Mouse (Mus musculus) stomach, embryonic 16.5 days (tissue): ENCODE measurements around the gene 4930519G04Rik. TPM values are rescaled to one million over a fixed set of nuclear protein-coding genes. Genes with fewer than 3 reads are reported as not detected.

Source experiments
- ATAC-seq: fragments of 200-750 bp; cut with Nextera tagmentation; 2 replicates; pipeline ENCODE4 v1.8.0; 2017; ENCODE audit warnings: moderate number of reproducible peaks, moderate TSS enrichment; ENCODE audit not compliant: insufficient read depth, low FRiP score
- H3K27ac ChIP-seq: fragments of 300-500 bp; sonication (generic); 2 replicates; pipeline ENCODE4 v1.5.1; 2014; ENCODE audit warnings: low read length
- H3K27me3 ChIP-seq: fragments of 300-500 bp; sonication (generic); 2 replicates; pipeline ENCODE4 v1.6.1; 2014; ENCODE audit warnings: low read length, control low read depth, mixed read lengths; ENCODE audit not compliant: control insufficient read depth, insufficient read depth
- H3K36me3 ChIP-seq: fragments of 300-500 bp; sonication (generic); 2 replicates; pipeline ENCODE4 v1.6.1; 2014; ENCODE audit warnings: low read length; ENCODE audit not compliant: control insufficient read depth, insufficient read depth
- H3K4me1 ChIP-seq: fragments of 300-500 bp; sonication (generic); 2 replicates; pipeline ENCODE4 v1.6.1; 2014; ENCODE audit warnings: low read length, control low read depth, mixed read lengths; ENCODE audit not compliant: control insufficient read depth, insufficient read depth
- H3K4me2 ChIP-seq: fragments of 300-500 bp; sonication (generic); 2 replicates; pipeline ENCODE4 v1.6.1; 2014; ENCODE audit warnings: low read depth, low read length, mixed read lengths
- H3K4me3 ChIP-seq: fragments of 300-500 bp; sonication (generic); replicated peaks from 2 replicates; pipeline ENCODE4 v1.5.1; 2014; ENCODE audit warnings: mild to moderate bottlenecking, low read length
- H3K9ac ChIP-seq: fragments of 300-500 bp; sonication (generic); 2 replicates; pipeline ENCODE4 v1.6.1; 2014; ENCODE audit warnings: low read length
- H3K9me3 ChIP-seq: fragments of 300-500 bp; sonication (generic); replicated peaks from 2 replicates; pipeline ENCODE4 v1.6.1; 2016; ENCODE audit warnings: low read length, control low read depth; ENCODE audit not compliant: control insufficient read depth
- WGBS: fragments of 180-500 bp; shearing (Covaris S2); extraction: QIAGEN DNeasy Blood & Tissue Kit; methylation state at CpG from one replicate; pipeline ENCODE4 v1.1.7; 2014; 5-methylcytosine and 5-hydroxymethylcytosine counted together
- polyA plus RNA-seq: library from polyadenylated mRNA; unstranded; fragments of >200 nt; fragmentation: Nextera tagmentation; extraction: Ambion mirVana; gene quantifications from 2 replicates; pipeline ENCODE4 v1.2.1, GENCODE M21; 2015

Gene 4930519G04Rik
- polyA plus RNA-seq, 1 experiment from 2014 or later = not detected

DNA sequence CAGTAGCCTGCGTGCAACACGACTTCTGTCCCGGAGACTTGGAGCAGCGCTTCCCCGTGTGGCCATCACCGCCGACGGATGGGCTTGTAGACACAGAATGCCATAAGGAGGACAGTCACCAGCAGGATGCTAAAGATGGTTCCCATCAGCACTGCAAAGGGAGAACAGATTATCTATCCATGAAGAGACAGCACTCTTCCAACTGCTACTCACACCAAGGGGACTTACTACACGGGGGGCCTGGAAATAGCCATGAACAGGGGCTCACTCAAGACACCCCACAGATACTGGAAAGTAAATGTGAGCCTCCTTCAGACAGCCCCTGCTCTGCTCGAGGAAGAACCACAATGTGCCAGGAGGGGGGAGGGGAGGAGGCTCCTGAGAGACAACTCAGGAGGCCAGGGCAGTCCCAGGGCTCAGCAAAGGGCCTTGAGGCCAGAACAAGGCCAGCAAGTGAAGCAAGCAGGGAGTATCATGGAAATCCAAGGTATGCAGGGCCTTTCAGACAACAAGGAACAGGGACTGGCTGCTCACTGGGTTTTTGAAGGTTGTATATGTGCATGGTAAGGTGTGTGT, 44.2 kb upstream of the 4930519G04Rik start:
- no peaks in the 10 kb centered on the region for H3K4me1 ChIP-seq
- no peak overlapping the region for H3K9ac ChIP-seq
- H3K36me3 ChIP-seq = 0 out of 2 replicates have a peak, but pooled peaks cover 2% of the 10 kb centered on the region
- H3K4me2 ChIP-seq = no peak overlapping the region
- ATAC-seq = no peak
- WGBS = 76% methylated on average over 10 of the region's 10 CpGs
- H3K9me3 ChIP-seq = no peaks in the 10 kb centered on the region
- H3K27me3 ChIP-seq = no peaks in the 10 kb centered on the region
- H3K27ac ChIP-seq = no peak overlapping the region
- H3K4me3 ChIP-seq = no peak overlapping the region

DNA sequence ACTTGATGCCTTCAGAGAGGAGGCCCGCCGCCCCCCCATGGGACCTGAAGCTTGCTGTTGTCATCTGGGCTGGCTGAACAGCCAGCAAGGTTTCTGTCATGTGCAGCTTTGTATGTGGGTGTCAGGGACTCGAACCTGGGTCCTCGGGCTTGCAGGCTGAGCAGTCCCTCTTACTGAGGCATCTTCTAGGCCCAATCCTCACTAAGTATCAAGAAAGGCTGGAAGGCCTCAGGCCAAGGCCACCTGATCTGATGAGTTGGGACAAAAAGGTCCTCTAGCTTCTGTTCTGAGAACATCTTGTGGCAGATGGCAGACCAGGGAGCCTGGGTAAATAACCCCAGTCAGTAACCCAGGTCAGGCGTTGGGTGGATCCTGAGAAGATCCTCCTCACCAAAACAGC, 43.6 kb upstream of the 4930519G04Rik start:
- Histone ChIP-seq H3K27me3 (no peaks in the 10 kb centered on the region), H3K9ac (no peak overlapping the region), H3K36me3 (no peaks in the 10 kb centered on the region), H3K4me2 (no peak overlapping the region), H3K27ac (no peak overlapping the region), H3K4me1 (no peaks in the 10 kb centered on the region), H3K4me3 (no peak overlapping the region), H3K9me3 (no peaks in the 10 kb centered on the region)
- 86% methylated on average over 5 of the region's 5 CpGs for WGBS
- no peak for ATAC-seq

DNA sequence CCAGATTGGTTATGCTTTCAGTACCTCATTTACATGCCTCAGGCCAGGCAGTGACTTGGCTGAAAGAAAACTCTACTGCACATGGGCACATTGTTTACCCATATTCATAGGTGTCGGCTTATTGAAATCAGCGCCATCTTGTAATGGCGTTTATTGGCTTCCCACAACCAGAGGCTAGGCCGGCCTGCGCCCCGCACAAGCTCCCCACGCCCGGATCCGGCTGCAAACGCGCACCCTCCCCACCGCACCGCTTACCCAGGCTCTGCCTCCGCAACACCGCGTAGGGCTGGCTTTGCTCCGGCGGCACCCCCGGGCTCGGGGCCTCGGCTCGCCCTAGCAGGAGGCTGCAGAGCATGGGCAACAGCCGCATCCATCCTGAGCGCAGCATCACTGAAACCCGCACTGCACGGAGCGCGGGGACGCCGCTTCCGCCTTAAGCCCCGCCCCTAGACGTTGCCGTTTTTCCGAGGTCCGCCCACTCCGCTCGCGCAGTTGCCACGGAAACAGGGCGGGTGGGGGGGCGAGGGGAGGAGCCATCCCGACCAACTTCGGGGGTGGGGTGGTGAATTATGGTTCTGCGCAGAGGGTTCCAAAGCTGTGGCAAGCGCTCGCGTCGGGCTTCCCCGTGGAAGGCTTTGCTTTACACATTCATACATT, 39.8 kb upstream of the 4930519G04Rik start:
- Histone ChIP-seq H3K4me2 (peak overlapping the region; percentile 65), H3K4me3 (peak overlapping the region; percentile 93), H3K9me3 (no peaks in the 10 kb centered on the region), H3K9ac (peak overlapping the region; percentile 88), H3K4me1 (no peaks in the 10 kb centered on the region), H3K27me3 (no peaks in the 10 kb centered on the region), H3K27ac (peak overlapping the region; percentile 87), H3K36me3 (no peaks in the 10 kb centered on the region)
- WGBS = under 1% methylated on average over 50 of the region's 50 CpGs
- peak; percentile 94 for ATAC-seq

DNA sequence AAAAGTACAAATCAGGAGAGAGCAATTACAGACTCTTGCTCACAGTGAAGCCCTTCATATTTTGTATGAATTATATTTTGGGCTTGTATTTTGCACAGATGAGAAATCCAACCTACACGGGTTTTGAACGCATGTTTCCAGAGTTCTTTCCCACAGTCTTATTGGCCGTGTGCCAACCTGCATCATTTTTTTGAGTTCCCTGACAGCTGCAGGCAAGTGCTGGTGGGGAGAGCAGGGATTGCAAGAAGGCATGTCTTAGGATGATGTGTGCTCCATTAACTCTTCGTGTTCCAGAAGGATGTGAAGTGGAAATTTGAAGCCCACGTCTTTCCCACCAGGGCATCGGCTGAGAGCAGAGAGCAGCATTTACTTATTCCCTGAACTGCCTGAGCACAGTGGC, 36.9 kb upstream of the 4930519G04Rik start:
- no peaks in the 10 kb centered on the region for H3K4me1 ChIP-seq
- H3K27ac ChIP-seq = no peak overlapping the region
- H3K9me3 ChIP-seq = 0 out of 2 replicates have a peak, but pooled peaks cover 2% of the 10 kb centered on the region
- no peak overlapping the region for H3K4me3 ChIP-seq
- no peaks in the 10 kb centered on the region for H3K36me3 ChIP-seq
- 55% methylated on average over 6 of the region's 6 CpGs for WGBS
- H3K27me3 ChIP-seq = no peaks in the 10 kb centered on the region
- no peak for ATAC-seq
- H3K4me2 ChIP-seq = no peak overlapping the region
- H3K9ac ChIP-seq = no peak overlapping the region

DNA sequence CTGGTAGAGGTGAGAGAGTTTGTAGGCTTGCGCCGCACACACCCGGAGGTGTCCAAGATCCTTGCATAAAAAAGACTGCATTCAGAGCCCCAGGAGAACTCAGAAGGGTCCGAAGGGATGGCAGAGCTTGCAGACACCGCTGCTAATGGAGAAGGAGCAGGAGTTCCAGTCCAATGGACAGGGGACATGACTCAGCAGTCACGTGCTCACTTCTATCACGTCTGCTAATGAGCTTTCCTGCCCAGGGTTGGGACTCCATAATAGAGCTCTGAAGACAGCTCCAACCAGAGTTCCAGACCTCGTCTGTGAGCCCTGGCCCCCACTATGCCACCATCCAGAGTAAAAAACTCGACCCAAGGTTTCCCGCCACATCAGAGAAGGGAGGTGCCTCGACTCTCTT, 35.3 kb upstream of the 4930519G04Rik start:
- no peak for ATAC-seq

DNA sequence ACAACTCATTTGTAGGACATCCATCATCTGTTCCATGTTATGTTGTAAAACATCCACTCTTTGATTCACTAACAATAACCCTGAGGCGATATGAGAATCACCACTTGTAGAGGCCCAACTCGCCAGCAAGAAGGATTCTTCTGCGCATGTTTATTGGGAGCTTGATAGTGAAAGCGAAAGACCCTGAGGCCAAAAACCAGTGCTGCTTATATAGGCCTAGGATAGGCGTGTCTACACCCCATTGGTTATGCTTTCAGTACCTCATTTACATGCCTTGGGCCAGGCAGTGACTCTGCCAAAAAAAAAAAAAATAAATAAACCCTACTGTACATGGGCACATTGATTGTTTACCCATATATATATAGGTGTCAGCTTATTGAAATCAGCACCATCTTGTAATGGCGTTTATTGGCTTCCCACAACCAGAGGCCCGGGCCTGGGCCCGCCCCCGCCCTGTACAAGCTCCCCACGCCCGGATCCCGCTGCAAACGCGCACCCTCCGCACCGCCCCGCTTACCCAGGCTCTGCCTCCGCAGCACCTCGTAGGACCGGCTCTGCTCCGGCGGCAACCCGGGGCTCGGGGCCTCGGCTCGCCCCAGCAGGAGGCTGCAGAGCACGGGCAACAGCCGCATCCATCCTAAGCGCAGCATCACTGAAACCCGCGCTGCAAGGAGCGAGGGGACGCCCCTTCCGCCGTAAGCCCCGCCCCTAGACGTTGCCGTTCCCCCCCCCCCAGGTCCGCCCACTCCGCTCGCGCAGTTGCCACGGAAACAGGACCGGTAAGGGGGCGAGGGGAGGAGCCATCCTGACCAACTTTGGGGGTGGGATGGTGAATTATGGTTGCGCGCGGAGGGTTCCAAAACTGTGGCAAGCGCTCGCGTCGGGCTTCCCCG, 30.4 kb upstream of the 4930519G04Rik start, which contains the start of gene 1500011B03Rik:
Gene 1500011B03Rik, minus strand, starts transcription at position 673 of the 893 bp plus-strand sequence.
- peak within 1 kb of the TSS; percentile 78 for H3K4me3 ChIP-seq
- no peaks in the 10 kb centered on the region for H3K36me3 ChIP-seq
- no peaks in the 10 kb centered on the region for H3K27me3 ChIP-seq
- 0 out of 2 replicates have a peak, but pooled peaks cover 7% of the 10 kb centered on the region for H3K9me3 ChIP-seq
- H3K4me1 ChIP-seq = no peaks in the 10 kb centered on the region
- H3K27ac ChIP-seq = peak within 1 kb of the TSS; percentile 81
- peak within 1 kb of the TSS; percentile 55 for H3K4me2 ChIP-seq
- peak within 1 kb of the TSS; percentile 87 for H3K9ac ChIP-seq
- ATAC-seq = peak; percentile 86; the same call in 1 of the 2 replicates
- 9% methylated on average over 53 of the region's 53 CpGs for WGBS

More for the DNA sequence above, 35.3 kb upstream of the 4930519G04Rik start:
- Histone ChIP-seq H3K4me3 (no peak overlapping the region), H3K27ac (no peak overlapping the region), H3K36me3 (no peaks in the 10 kb centered on the region), H3K9me3 (0 out of 2 replicates have a peak, but pooled peaks cover 7% of the 10 kb centered on the region), H3K4me1 (no peaks in the 10 kb centered on the region), H3K4me2 (no peak overlapping the region), H3K27me3 (no peaks in the 10 kb centered on the region), H3K9ac (no peak overlapping the region)
- 77% methylated on average over 11 of the region's 11 CpGs for WGBS

DNA sequence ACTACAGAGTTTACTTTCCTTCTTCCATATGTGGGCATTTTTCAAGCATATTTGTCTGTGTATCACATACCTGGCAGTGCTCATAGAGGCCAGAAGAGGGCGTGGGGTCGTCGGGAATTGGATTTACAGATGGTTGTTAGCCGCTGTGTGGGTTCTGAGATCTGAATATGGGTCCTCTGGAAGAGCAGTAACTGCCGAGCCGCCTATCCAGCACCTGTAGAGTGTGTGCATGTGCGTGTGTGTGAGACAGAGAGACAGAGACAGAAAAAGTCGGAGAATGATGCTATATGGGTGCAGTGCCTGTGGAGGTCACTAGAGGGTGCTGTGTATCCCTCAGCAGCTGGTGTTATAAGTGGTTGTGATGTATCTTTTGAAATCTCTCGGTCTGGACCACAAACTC, 29.3 kb upstream of the 4930519G04Rik start:
- no peak overlapping the region for H3K4me3 ChIP-seq
- no peaks in the 10 kb centered on the region for H3K4me1 ChIP-seq
- H3K27ac ChIP-seq = no peak overlapping the region
- ATAC-seq = no peak
- H3K9me3 ChIP-seq = 0 out of 2 replicates have a peak, but pooled peaks cover 7% of the 10 kb centered on the region
- no peaks in the 10 kb centered on the region for H3K27me3 ChIP-seq
- H3K36me3 ChIP-seq = no peaks in the 10 kb centered on the region
- H3K9ac ChIP-seq = no peak overlapping the region
- no peak overlapping the region for H3K4me2 ChIP-seq
- WGBS = 26% methylated on average over 9 of the region's 9 CpGs

DNA sequence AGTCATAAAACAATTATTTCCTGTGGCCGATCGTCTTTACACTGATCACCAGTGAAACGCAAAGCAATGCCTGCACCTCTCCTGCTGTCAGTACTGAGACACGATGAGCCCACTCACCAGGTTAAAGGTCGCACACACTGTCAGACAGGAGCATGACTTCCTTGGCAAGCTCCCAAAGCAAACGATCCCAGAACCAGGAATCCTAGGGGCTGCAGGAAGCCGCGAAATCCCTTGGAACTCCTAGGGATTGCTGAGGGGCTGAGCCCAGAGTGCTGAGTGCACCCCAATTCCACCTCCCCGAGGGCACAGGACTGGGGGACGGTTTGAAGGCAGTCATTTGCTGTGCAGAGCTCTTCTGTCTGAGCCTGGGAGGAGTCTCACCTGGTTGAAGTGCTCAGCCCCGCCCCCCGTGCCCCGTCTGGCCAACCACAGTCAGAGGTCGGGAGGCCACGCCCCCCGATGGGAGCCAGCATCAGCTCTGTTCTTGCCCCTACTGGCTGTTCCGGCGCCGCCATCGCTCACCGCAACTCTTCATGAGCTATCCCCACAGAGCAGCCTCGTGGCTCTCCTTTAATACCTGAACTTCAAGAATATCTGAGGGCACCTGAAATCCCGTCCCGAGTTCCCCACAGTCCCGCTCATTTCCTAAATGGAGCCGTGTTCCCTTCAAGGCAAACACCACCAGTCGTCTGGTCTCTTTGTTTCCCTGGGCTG, 27.3 kb upstream of the 4930519G04Rik start:
- 0 out of 2 replicates have a peak, but pooled peaks cover 7% of the 10 kb centered on the region for H3K9me3 ChIP-seq
- ATAC-seq = peak; percentile 91
- no peak overlapping the region for H3K27ac ChIP-seq
- peak overlapping the region; percentile 50 for H3K4me3 ChIP-seq
- H3K4me1 ChIP-seq = no peaks in the 10 kb centered on the region
- H3K9ac ChIP-seq = peak overlapping the region; percentile 70
- H3K4me2 ChIP-seq = peak overlapping the region; percentile 69
- no peaks in the 10 kb centered on the region for H3K27me3 ChIP-seq
- WGBS = 8% methylated on average over 27 of the region's 27 CpGs
- H3K36me3 ChIP-seq = no peaks in the 10 kb centered on the region
